Mouse (Mus musculus) hindbrain, embryonic 12.5 days (tissue): ENCODE measurements around the gene Ggps1. TPM values are rescaled to one million over a fixed set of nuclear protein-coding genes. Genes with fewer than 3 reads are reported as not detected.
"Not testable (repeated sequence)": the region's sequence is repeated elsewhere in the genome, so short reads cannot be mapped to it uniquely, and the experiment has no call there.

Experiments used
- ATAC-seq: fragments of 200-750 bp; cut with Nextera tagmentation; 2 replicates; pipeline ENCODE4 v1.8.0; 2017; ENCODE audit warnings: moderate TSS enrichment; ENCODE audit not compliant: low FRiP score
- H3K27ac ChIP-seq: fragments of 300-500 bp; sonication (generic); 2 replicates; pipeline ENCODE4 v1.5.1; 2016; ENCODE audit warnings: mild to moderate bottlenecking
- H3K27me3 ChIP-seq: fragments of 300-500 bp; sonication (generic); 2 replicates; pipeline ENCODE4 v1.6.1; 2016; ENCODE audit warnings: mild to moderate bottlenecking
- H3K36me3 ChIP-seq: fragments of 300-500 bp; sonication (generic); 2 replicates; pipeline ENCODE4 v1.6.1; 2016; ENCODE audit warnings: mild to moderate bottlenecking
- H3K4me1 ChIP-seq: fragments of 300-500 bp; sonication (generic); 2 replicates; pipeline ENCODE4 v1.6.1; 2016
- H3K4me2 ChIP-seq: fragments of 300-500 bp; sonication (generic); replicated peaks from 2 replicates; pipeline ENCODE4 v1.6.1; 2016; ENCODE audit warnings: mild to moderate bottlenecking
- H3K4me3 ChIP-seq: fragments of 300-500 bp; sonication (generic); 2 replicates; pipeline ENCODE4 v1.5.1; 2016; ENCODE audit warnings: mild to moderate bottlenecking
- H3K9ac ChIP-seq: fragments of 300-500 bp; sonication (generic); 2 replicates; pipeline ENCODE4 v1.6.1; 2016; ENCODE audit warnings: mild to moderate bottlenecking, moderate library complexity
- H3K9me3 ChIP-seq: fragments of 300-500 bp; sonication (generic); replicated peaks from 2 replicates; pipeline ENCODE4 v1.6.1; 2016; ENCODE audit warnings: mild to moderate bottlenecking
- WGBS: fragments of 180-500 bp; shearing (Covaris S2); methylation state at CpG from one replicate; pipeline ENCODE4 v1.1.7; 2016; 5-methylcytosine and 5-hydroxymethylcytosine counted together
- polyA plus RNA-seq: library from polyadenylated mRNA; unstranded; fragments of >200 nt; fragmentation: Nextera tagmentation; extraction: Ambion mirVana; gene quantifications from 2 replicates; pipeline ENCODE4 v1.2.1, GENCODE M21; 2016

Gene Ggps1
- polyA plus RNA-seq, 1 experiment from 2014 or later, result 68.1 TPM

DNA sequence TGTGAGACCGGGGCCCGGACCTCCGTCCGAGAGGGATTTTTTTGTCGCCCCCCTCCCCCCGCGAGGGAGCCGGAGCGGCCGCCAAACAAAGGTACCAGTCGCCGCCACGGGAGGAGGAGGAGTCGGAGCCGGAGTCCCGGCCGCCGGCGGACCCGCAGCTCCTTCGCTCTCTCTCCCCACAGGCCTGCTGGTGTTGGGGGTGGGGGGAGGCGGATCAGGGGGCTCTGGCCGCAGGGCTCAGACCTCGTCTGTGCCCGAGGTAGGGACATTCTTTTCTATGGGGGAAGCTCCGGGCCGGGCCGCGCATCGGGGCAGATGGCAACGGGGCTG lies 619 bp upstream of the Ggps1 start:
- H3K27ac ChIP-seq, result peak overlapping the region; percentile 97
- peak overlapping the region; percentile 99 for H3K9ac ChIP-seq
- WGBS, result 0% methylated on average over 15 of the region's 31 CpGs
- H3K27me3 ChIP-seq, result no peaks in the 10 kb centered on the region
- peaks cover 11% of the 10 kb centered on the region; the same call in 1 of the 2 replicates for H3K36me3 ChIP-seq
- peak overlapping the region; percentile 100 for H3K4me3 ChIP-seq
- peak overlapping the region; percentile 78 for H3K4me2 ChIP-seq
- peak; percentile 56 for ATAC-seq
- H3K9me3 ChIP-seq, result no peaks in the 10 kb centered on the region
- H3K4me1 ChIP-seq, result peaks cover 29% of the 10 kb centered on the region

DNA sequence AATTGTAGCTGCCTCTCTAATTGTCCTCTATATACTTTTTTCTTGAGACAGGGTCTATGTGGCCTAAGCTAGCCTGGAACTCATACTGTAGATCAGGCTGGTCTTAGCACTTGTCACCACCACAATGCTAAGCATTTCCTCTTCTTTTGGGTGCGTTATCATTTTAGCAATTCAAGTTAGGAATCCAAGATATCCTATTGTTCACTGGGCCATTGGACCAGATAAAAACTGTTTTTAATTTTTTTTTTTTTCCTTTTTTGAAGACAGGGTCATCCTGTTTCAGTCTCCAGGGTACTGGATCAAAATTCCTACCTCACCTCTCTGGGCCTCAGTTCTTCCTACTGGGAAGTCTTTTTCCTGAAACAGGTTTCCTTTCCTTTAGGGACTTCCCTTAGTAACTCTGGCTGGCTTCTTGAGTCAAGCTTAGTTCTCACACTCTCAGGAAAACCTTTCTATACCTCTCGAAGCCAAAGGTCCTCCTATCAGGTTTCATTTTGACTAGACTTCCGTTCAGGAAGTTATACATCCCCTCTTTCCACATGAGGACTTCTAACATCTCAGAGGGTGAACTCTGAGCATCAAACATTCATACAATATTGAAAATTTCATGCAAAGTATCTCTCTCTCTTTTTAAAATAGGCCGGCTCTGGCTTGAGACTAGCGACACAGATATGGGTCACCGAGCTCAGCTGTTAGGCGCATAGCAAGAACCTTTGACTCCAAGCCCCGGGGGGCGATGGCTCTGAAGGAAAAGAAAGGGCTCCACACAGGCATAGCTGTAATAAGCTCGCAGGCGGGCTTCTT lies 877 bp downstream of the Ggps1 start:
- Histone ChIP-seq H3K4me2 (peak overlapping the region; percentile 78), H3K9ac (peak overlapping the region; percentile 88), H3K27me3 (no peaks in the 10 kb centered on the region), H3K4me1 (peaks cover 27% of the 10 kb centered on the region), H3K36me3 (peaks cover 8% of the 10 kb centered on the region), H3K9me3 (no peaks in the 10 kb centered on the region), H3K4me3 (peak overlapping the region; percentile 100), H3K27ac (peak overlapping the region; percentile 91)
- no peak for ATAC-seq
- WGBS, result 7% methylated on average over 11 of the region's 11 CpGs

DNA sequence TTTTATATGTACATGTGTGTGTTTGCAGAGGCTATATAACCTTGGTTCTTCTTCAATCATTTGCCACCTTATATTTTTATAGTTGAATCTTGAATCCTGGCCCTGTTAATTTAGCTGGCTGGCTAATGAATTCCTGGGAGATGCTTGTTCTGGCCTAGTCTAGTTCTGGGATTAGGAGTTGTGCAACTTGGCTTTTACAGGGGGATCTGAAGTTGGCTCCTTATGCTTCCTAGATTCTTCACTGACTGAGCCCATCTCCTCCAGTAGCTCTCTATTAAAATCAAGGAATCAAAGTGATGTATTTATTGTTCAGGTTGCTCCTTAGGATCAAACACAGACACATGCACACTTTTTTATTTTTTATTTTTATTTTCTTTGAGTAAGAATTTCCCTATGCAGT lies 3.7 kb downstream of the Ggps1 start:
- H3K27ac ChIP-seq, result no peak overlapping the region
- no peaks in the 10 kb centered on the region for H3K27me3 ChIP-seq
- H3K4me1 ChIP-seq, result peaks cover 13% of the 10 kb centered on the region
- ATAC-seq, result no peak
- H3K4me2 ChIP-seq, result no peak overlapping the region
- no peak overlapping the region for H3K4me3 ChIP-seq
- no peak overlapping the region for H3K9ac ChIP-seq
- H3K9me3 ChIP-seq, result no peaks in the 10 kb centered on the region
- H3K36me3 ChIP-seq, result peaks cover 31% of the 10 kb centered on the region

DNA sequence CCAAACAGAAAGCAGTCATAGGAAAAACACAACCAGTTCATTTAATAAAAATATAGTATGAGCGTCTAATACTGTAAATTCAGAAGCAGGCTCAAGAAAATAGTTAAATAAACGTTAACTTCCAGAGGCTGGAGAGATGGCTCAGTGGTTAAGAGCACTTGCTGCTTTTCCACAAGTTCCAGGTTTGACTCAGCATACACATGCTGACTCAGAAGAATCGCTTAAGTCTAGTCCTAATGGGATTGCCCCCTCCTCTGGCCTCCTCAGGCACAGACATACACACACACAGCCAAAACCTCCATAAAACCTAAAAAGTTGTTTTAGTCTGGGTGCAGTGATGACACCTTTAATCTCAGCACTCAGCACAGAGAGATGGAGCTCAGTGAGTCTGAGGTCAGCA lies 6.5 kb downstream of the Ggps1 start:
- H3K27me3 ChIP-seq, result no peaks in the 10 kb centered on the region
- H3K4me2 ChIP-seq, result no peak overlapping the region
- no peak overlapping the region for H3K27ac ChIP-seq
- no peak overlapping the region for H3K4me3 ChIP-seq
- WGBS, result 95% methylated on average over 3 of the region's 3 CpGs
- H3K9me3 ChIP-seq, result no peaks in the 10 kb centered on the region
- H3K36me3 ChIP-seq, result peaks cover 57% of the 10 kb centered on the region
- ATAC-seq, result no peak
- no peak overlapping the region for H3K9ac ChIP-seq
- peaks cover 7% of the 10 kb centered on the region; the same call in 1 of the 2 replicates for H3K4me1 ChIP-seq

DNA sequence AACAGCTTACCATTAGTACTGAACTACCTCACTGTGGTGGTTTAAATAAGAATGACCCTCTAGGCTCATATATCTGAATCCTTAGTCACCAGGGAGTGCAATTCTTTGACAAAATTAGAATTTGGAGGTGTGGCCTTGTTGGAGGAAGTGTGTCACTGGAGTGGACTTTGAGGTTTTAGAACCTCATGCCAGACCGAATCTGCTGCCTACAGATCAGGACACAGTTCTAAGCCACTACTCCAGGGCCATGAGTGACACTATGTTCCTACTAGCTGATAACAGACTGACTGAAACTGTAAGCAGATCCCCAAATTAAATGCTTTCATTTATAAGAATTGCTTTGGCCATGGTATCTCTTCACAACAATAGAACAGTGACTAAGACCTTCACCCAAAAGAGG lies 13.4 kb downstream of the Ggps1 start:
- Histone ChIP-seq H3K4me3 (no peak overlapping the region), H3K4me1 (no peaks in the 10 kb centered on the region), H3K9ac (no peak overlapping the region), H3K9me3 (no peaks in the 10 kb centered on the region), H3K27ac (no peak overlapping the region), H3K36me3 (peaks cover 71% of the 10 kb centered on the region), H3K4me2 (no peak overlapping the region), H3K27me3 (no peaks in the 10 kb centered on the region)
- 93% methylated on average over 1 of the region's 1 CpGs for WGBS
- no peak for ATAC-seq

DNA sequence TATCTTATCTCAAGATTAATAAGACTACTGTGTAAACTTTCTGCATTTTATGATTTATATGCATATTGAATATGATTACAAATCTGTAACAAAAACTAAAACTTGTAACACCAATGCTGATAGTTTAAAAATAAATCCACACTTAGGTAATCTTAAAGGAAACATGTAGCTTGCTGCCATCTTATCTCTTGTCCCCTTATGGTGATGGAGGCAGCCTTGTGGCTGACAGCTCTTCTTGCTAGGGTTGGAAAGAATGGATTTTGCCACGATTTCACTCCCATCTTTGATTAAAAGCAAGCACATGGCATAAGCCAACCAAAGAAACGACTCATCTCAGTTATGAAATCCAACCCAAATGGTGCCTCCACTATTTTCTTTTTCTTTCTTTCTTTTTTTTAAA lies 18.8 kb downstream of the Ggps1 start:
- peaks cover 6% of the 10 kb centered on the region for H3K4me1 ChIP-seq
- no peak for ATAC-seq
- H3K4me2 ChIP-seq, result no peak overlapping the region
- no peak overlapping the region for H3K9ac ChIP-seq
- no peaks in the 10 kb centered on the region for H3K27me3 ChIP-seq
- no peaks in the 10 kb centered on the region for H3K9me3 ChIP-seq
- 80% methylated on average over 2 of the region's 2 CpGs for WGBS
- H3K36me3 ChIP-seq, result peaks cover 30% of the 10 kb centered on the region
- H3K27ac ChIP-seq, result no peak overlapping the region
- H3K4me3 ChIP-seq, result no peak overlapping the region

DNA sequence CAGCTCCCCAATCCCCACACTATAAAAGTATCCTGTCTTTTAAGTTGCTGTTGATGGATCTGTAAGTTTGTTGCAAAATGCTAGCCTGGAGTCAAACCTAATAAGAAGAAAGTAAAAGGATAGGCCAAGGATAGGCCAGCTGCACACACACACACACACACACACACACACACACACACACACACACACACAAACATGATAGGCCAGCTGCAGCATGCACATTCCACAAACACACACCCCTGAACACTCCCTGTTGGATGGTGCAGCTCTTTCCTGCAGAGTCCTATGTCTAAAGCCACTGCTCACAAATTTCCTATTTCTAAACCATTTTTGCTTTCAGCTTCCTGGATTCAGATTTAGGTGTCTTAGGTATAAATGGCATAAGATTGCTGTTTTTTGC lies 19.4 kb downstream of the Ggps1 start:
- no peaks in the 10 kb centered on the region for H3K9me3 ChIP-seq
- no peak overlapping the region for H3K4me3 ChIP-seq
- peaks cover 24% of the 10 kb centered on the region for H3K36me3 ChIP-seq
- H3K27ac ChIP-seq, result no peak overlapping the region
- H3K4me2 ChIP-seq, result no peak overlapping the region
- ATAC-seq, result no peak
- no peaks in the 10 kb centered on the region for H3K27me3 ChIP-seq
- peaks cover 6% of the 10 kb centered on the region for H3K4me1 ChIP-seq
- no peak overlapping the region for H3K9ac ChIP-seq

DNA sequence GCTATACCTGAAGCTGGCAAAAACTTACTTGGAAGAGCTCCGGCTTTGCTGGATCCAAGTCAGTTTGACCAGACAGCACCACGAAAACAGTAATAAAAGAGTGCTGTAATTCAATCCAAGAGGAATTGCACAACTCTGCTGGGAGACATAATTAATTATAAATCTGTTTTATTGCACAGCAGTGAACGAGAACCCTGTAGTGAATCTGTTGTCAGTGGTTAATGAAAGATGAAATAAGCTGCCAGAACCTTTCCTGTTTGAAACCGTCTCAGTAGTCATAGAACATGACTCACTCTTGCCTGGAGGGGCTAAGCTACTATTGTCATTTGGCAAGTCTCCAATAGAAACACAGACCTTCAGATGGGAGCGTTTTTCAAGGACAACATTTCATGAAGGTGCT lies 23.1 kb downstream of the Ggps1 start:
- no peaks in the 10 kb centered on the region for H3K27me3 ChIP-seq
- peaks cover 12% of the 10 kb centered on the region for H3K4me1 ChIP-seq
- WGBS, result 57% methylated on average over 5 of the region's 5 CpGs
- H3K9ac ChIP-seq, result peak overlapping the region; percentile 87; the same call in 1 of the 2 replicates
- peak overlapping the region; percentile 72 for H3K4me3 ChIP-seq
- peak overlapping the region; percentile 44; the same call in 1 of the 2 replicates for H3K27ac ChIP-seq
- H3K9me3 ChIP-seq, result no peaks in the 10 kb centered on the region
- peak overlapping the region; percentile 90 for H3K4me2 ChIP-seq
- no peak for ATAC-seq
- no peaks in the 10 kb centered on the region for H3K36me3 ChIP-seq

DNA sequence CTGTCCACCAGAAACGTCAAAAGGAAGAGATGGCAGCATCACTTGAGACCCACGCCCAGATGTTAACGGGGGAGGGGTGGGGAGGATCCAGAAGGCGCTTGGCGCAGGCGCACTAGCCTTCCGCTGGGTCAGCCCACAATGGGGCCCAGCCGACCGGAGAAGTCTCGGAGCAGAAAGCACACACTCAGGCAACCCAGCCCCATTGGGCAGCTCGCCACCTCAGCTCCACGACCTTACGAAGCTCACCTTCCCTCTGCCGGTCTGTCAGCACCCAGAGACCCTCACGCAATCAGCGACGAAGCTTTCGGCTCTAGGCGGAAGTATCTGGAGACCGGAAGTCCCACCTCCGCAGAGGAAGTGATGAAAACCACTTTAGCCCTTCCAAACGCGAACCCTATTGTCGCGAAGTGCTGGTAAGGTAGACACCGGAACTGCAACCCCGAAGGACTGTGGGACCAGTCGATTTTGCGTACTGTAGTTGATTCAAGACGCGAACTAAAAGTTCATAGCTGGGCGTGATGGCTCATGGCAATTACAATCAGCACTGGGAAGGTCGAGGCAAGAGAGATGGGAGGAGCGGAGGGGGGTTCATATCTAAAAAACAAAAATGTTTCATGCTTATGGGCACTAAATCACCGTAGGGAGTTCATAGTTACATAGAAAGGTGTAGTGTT lies 23.9 kb downstream of the Ggps1 start, which contains the start of gene Tbce:
Tbce (minus strand) TSS at position 347 of the 674 bp plus-strand sequence.
- Histone ChIP-seq H3K4me3 (peak within 1 kb of the TSS; percentile 72), H3K4me2 (peak within 1 kb of the TSS; percentile 90), H3K9ac (peak within 1 kb of the TSS; percentile 87), H3K27ac (peak within 1 kb of the TSS; percentile 98), H3K36me3 (no peaks in the 10 kb centered on the region), H3K9me3 (no peaks in the 10 kb centered on the region), H3K27me3 (no peaks in the 10 kb centered on the region), H3K4me1 (peaks cover 12% of the 10 kb centered on the region)
- ATAC-seq, result peak; percentile 98
- WGBS, result 1% methylated on average over 35 of the region's 35 CpGs

DNA sequence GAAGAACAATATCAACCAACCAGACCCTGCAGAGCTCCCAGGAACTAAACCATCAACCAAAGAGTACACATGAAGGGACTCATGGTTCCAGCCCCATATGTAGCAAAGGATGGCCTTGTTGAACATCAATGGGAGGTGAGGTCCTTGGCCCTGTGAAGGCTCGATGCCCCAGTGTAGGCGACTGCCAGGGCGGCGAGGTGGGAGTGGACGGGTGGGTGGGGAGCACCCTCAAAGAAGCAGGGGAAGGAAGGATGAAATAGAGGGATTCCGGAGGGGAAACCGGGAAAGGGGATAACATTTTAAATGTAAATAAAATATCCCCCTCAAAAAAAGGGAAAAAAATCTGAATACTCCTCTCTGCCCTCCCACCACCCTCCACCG lies 24.4 kb downstream of the Ggps1 start:
- Histone ChIP-seq H3K9me3 (no peaks in the 10 kb centered on the region), H3K4me1 (peaks cover 12% of the 10 kb centered on the region), H3K36me3 (no peaks in the 10 kb centered on the region), H3K27me3 (no peaks in the 10 kb centered on the region), H3K4me2 (peak overlapping the region; percentile 90), H3K27ac (peak overlapping the region; percentile 98), H3K9ac (peak overlapping the region; percentile 87), H3K4me3 (peak overlapping the region; percentile 72)
- ATAC-seq, result peak; percentile 76
- WGBS, result 2% methylated on average over 8 of the region's 8 CpGs

DNA sequence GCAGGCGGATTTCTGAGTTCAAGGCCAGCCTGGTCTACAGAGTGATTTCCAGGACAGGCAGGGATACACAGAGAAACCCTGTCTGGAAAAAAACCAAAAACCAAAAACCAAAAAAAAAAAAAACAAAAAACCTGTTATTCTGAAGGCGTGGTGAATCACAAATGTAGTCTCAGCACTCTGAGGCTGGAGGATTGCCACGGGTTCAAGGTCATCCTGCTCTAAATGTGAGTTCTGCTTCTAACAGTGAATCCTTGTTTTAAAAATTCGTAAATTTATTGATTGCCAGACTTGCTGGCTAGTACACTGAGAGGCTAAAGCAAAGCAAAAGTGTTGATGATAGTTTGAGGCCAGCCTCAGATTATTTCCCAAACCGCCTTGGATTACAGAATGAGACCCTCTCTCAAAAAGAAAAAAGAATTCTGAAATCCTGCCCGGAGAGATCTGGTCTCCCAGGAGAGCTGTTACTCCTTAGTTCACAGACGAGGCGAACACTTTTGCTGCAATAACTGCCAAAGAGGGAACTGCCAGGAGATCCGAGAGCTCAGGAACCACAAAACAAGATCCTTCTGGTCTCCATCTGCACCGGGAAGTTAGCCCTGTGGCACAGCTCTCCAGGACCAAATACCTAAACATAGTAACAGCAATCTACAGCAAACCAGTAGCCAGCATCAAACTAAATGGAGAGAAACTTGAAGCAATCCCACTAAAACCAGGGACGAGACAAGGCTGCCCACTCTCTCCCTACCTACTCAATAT lies 27.2 kb downstream of the Ggps1 start:
- no peak overlapping the region for H3K4me3 ChIP-seq
- H3K36me3 ChIP-seq, result no peaks in the 10 kb centered on the region; the same call in 1 of the 2 replicates
- no peak overlapping the region for H3K4me2 ChIP-seq
- WGBS, result 95% methylated on average over 11 of the region's 11 CpGs
- no peak overlapping the region for H3K27ac ChIP-seq
- H3K9me3 ChIP-seq, result no peaks in the 10 kb centered on the region
- no peak for ATAC-seq
- peaks cover 12% of the 10 kb centered on the region for H3K4me1 ChIP-seq
- H3K9ac ChIP-seq, result no peak overlapping the region
- H3K27me3 ChIP-seq, result no peaks in the 10 kb centered on the region

DNA sequence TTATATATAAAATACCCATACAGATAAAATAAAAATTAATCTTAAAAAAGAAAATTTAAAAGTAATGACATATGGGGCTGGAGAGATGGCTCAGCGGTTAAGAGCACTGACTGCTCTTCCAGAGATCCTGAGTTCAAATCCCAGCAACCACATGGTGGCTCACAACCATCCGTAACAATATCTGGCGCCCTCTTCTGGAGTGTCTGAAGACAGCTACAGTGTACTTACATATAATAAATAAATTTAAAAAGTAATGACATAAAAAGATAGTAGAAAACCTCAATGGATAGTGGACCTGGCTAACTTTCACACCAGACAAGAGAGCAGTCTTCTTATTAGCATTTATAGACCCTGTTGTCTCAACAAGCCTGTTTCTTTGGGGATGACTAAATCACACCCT lies 27.9 kb downstream of the Ggps1 start:
- H3K27ac ChIP-seq, H3K27me3 ChIP-seq, H3K4me2 ChIP-seq, H3K9me3 ChIP-seq, H3K4me3 ChIP-seq, H3K9ac ChIP-seq, ATAC-seq, H3K36me3 ChIP-seq: not testable (repeated sequence)
- peaks cover 11% of the 10 kb centered on the region for H3K4me1 ChIP-seq
- 92% methylated on average over 3 of the region's 3 CpGs for WGBS
